Mouse (Mus musculus) thymus, postnatal 10 days (tissue): ENCODE measurements at regions not wholly inside any gene's neighbourhood (a gene's known extent, or its start where the extent isn't known, plus 50 kb on each side); places are given as distances from the start of the nearest gene placed in this dataset.

Experiments used
- DNase-seq, 2 experiments: peaks; one replicate each; pipeline ENCODE4 v3.0.0; 2021; ENCODE audit warnings: low spot score in 2 of 2

DNA sequence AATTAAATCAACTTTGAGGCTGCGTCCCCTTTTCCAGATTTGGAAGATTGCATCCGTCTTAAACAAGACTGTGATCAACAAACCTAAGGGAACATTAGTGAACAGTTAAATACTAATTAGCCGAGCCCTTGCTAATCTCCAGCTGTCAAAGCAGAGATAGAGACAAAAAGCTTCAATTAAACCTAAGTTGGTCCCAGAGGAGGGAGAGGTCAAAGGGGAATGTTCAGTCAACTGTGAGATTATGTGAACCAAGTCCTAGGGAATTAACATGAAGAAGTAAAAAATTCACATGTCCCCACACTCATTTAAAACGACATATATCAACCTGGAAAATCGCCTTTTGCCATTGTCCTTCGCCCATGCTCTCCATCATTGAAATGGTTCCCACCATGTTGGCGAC, 59.7 kb upstream of the Tbx20 start:
- DNase-seq = no peak

DNA sequence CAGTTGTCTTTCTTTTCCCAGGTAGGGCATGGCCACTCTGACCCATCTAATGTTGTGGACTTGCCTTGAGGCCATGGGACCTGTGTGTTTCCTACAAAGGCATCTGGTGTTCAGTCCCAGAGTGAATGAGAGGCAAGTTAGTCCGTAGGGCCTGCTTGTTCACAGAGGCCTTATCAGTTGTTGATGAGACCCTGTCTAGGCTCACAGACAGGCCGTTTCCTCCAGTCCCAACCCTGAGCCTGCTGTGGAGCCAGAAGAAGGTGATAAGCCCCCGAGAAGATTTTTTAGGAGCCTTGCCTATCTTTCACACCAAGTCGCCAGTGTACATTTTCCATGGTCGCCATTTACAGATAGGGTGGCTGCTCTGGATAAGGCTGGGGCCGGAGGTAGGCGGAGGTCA, 74.1 kb upstream of the Tbx20 start:
- no peak for DNase-seq

DNA sequence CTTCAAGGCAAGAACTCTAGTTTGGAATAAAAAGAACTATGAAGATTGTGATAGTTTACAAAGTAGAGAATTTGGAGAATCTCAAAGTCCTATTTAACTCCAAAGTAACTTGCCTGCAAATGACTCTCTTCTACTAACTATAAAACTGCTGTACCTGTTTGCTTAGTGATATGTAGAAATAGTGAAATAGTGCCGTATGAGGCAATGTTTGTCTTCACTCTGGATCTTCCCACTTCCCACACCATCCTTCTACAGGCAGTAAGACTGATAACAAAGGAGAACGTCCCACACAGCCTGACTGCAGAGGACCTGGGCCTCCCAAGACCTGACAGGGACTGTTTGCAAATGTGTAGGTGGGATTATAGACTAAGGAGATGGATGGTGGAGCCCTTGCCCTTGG, 85.4 kb upstream of the Tbx20 start:
- DNase-seq = no peak

DNA sequence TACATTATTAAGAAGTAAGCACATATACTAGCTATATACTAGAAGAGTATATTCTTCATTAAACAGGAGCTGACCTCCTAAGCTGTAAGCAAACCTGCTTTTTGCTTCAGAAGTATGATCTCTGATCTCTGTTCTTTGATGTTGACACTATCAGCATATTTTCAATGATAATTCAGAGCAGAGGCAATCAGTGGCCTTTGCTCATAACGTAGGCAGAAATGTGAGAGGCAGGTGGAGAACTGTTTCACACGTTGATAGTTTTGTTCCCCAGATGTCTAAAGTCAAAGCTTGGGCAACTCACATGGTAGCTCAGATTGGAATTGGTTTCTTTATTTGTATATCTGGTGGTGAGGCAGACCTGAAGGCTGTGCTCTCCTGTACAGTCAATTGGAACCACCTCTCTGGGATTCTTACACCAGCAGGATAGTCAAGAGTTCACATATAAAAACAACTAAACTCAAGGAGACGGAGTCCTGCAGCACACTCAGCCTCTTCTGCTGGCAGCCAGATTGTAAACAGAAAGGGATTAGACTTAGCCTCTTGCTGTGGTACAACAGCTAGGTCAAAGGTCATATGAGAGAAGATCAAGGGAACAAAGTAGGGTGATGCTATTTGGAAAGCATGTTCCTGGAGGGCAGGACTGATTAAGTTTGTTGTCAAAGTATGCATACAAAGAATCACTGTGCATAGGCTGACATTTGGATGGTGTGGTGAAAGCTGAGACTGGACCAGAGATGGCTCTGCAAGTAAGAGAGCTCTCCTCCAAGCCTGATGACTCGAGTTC, 92.5 kb upstream of the Tbx20 start:
- no peak for DNase-seq

DNA sequence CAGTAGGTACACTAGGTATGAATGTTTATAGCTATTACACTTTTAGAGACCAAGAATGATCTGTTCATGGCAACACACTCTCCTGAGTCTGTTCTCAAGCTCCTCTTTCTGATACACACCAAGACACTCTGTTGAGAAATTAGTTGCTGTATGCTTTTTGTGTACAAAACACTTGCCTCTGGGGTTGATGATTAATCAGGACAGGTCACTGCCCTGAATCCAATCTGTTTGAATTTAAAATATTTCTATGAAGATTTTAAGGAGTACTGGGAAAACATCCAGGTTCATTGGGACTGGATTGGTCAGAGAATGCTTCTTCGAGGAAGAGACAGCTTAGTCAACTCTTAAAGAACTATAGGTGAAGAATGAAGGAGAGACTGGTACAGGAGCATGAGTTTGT, 94.6 kb upstream of the Tbx20 start:
- no peak for DNase-seq

DNA sequence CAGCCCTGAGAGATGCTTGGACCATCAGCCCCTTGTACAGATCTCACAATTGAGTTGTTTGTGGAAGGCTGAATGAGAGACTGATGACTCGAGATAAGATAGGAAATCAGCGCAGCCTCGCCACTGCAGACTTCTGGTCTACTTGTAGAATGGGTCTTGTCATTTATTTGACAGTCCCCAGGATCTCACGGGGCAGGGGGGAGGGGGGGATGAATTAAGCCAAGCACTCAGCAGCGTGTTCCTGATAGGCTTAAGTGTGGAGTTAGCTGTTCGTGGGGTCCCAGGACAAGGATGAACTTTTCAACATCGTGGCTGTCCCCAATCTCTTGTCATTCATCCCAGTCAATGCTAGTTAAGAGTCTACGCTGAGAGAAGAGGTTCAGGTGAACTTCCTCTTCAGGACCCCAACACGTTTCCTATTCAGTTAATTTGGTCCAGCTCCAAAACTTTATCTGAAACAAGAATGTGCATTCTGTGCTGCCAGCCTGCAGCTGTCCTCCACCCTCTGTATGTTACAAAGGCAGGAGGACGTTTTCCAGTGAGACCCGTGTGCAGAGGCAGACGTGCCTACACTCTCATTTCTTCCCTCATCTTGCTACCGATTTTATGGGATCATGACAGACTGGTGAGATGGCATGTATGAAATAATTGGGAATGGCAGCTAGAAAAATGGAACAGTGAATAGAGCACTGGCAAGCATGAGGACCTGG, 100.5 kb upstream of the Tbx20 start:
- no peak for DNase-seq

DNA sequence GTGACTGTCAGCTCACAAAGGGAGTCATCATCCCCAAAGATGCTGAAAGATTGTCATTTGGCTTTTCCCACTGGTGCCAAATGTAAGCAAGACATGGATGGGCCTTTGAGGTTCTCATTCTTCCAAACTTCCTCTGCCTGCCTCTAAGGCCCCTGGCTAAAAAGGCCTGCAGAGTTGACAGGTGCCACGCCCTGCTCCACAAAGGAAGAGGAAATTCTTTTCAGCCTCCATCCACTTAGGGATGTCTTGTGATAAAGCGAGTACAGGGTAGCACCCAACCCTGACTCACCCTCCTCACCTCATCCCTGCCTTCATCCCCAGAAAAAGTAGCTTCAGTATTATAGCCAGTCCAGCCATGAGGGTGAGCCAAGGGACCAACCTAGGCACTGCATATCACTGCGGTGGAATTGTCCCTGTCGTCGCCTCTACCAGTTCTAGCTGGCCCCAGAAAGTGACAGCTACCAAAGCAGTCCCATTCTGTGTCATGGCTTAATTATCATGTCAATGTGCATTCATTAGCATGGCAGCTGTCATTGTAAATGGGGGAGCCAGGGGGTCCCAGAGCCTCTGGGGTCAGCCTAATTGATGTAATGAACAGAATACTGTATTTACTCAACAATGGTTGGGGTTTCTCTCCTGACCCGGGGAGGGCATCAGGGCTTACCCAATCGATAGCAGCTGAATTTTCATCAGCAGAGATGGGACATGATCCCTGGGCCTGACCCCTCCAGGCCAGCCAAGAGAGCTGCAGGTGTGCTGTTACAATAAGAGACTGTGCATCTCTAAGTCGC, 104.5 kb upstream of the Tbx20 start:
- no peak for DNase-seq

DNA sequence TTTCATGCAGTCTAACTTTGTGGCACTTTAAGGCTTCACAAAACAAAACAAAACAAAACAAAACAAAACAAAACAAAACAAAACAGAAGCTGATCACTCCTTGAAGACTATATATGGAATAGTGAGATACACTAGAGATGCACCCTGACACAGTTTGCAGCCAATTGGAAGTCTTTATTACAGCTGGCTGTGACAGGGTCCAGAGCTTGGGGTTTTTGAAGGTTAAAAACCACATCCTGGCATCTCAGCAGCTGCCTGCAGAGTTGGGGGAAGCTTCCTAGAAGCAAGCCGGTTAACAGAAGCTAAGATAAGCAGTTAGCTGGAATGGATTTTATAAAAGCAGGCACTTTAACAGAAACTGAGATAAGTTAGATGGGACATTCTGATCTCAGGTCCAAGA, 105.6 kb upstream of the Tbx20 start:
- peak; percentile 11 to 28 for DNase-seq

DNA sequence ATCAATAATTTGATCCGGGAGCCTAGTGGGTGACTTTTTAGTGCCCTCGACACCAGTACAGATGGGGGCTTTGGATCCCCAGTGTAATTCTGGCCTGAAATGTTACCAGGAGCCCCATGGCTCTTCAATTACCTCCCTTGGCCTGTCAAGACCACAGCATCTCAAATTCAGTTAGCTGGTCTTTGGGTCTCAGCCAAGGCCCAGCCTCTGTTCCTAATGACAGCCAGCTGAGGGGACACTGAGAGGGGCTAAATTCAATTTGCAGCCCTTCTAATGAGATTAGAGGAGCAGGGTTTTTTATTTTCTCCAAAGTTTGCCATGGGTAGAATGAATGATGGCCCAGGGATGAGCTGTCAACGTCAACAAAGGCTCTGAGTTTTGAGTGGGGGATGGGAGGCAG, 109.9 kb upstream of the Tbx20 start:
- no peak for DNase-seq

DNA sequence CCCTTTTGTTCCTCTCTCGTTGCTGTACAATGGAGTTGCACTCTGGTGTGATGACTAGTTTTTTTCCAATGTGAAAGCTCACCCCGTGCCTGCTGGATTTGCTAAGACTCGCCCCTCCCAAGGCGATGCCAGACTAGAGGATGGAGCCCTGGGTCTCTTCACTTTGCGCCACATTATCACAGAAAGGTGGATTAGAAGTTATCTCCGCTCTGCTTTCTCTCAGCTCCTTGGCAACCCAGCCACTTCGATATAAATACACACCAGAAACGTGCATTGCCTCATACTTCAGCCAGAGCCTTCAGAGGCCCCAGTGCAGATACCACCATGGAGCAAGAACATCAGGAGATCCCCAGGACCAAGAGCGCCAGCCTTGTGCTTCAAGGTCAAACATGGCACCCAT, 114.2 kb upstream of the Tbx20 start:
- no peak for DNase-seq

DNA sequence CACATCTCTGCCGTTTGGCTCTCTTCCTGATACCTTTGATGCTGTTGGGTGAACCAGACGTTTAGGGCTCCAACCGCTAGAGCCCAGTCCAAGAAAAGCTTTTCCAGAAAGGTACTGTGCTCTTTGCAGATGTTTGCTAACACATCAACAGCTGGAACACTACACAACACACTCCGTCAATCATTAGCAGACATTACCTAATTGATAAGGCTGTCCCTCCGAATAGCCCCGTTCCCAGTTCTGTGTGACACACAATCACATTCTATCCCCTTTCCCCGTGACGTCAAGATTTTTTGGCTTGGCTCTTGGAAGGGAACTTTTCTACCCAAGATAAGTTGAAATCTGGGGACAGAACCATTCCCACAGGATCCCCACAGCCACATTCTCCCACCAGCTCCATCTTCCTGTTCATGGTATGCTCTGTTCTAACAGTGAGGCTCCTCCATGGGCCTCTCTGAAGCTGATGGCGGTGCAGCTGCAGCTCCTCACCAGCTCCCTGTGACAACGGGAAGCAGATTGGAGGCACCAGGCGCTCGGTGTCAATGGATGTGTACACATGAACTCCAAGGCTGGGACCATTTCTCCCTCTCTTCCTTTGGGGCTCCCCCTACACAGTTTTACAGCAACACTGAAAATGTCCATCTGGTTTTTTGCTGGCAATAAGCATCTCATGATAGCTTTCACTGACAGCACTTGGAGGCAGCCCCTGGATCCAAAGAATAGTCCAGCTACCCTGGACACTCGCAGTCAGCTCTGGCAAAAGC, 122.6 kb upstream of the Tbx20 start:
- no peak for DNase-seq

DNA sequence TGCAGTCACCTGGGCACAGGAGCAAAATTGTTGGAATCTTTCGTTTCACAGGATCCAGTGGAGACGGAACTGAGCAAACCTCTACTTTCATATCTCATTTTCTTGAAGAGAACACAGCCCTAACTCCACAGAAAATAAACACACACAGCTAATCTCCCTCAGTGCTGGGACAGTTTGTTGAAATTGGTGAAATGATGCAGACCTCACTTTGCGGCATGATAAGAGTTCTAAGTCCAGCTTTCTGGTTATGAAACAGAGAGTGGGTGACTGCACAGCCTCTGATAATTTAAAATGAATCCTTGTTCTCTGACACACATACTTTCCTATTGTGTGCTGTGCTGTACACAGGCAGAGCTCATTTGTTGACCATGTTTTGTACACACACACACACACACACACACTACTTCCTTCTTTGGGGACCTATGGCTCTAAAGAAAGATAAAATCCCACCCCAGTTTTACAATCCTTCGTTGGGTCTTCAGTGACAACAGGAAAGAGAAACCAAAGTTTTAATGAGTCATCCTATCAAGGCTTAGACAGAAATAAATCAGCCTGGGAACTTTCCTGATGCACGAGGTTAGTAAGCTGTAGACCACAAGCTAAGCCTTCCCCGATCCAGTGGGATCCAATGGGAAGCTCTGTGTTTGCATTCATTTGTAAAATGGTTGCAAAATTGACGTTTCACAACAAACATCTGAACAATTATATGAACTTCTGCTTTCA, 125.3 kb upstream of the Tbx20 start:
- DNase-seq = no peak

DNA sequence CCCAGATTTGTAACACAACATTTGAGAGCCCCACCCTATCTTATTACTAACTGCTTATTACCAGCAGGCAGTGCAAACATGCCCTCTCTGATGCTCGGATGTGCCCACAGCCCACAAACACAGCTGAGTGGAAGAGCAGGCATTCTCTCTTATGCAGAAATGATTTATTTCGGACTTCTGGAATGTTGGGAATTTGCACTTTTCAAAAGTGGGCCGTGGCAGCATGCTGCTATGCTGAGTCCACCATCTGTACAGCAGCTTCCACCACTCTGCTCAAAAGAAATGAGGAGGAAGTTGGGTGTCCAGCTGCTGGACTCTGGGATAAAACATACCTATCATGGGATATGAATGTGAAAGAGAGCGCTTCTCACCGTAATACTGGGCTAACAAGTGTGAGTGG, 129.6 kb upstream of the Tbx20 start:
- no peak for DNase-seq

DNA sequence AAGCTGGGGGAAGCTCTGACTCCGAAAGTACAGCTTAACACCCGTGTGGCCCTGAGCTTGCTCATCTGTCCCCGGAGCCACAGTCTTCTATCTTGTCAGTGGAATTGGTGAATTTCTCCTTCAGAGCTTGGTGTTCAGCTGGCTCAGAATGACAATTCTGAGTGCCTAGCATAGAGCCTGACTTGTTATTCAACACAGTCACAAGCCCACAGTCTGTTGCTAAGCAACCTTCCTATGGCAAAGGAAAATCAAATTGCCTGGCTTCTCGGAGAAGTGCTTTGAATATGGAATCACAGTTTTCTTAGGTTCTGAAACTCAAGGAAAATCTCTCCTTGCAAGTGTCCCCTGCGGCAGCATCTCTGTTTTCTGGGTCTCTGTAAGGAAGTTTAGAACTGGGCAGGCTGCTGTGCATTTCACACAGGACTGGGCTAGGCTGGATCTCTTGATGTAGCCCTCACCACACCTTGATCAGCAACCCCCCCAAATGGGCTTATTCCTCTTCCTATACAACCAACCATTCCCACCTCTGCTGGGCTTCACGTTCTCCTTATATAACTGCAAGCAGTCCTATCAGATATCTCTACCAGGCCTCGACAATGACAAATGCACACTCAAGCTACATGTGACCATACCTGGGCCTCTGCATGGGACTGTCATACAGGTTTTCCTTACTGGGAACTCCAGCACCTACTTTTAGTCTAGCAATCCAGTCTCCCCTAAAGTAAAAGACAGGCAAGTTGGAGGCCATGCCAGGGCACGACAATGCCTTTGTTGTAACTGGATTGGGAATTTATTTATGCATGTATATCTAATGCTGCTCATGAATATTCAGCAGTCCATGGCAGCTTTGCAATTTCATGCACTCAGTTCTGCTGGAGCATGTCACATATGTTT, 135.2 kb upstream of the Tbx20 start:
- DNase-seq = no peak

DNA sequence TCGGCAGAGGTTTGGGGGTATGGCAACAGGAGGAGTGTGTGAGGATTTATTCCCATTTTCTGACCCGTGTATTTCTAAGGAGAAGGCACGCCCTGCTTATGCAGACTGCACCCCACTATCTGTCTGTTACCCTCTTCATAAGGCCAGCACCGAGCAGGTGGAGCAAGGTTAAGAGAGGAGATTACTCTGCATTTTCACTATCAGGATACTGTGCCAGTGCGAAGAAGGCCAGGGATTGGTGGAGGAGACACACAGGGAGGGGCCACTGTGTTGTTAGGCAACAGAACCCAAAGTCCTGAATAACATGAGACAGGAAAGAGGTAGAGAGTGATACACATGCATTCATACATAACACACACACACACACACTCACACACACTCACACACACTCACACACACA, 136.6 kb upstream of the Tbx20 start:
- no peak for DNase-seq

DNA sequence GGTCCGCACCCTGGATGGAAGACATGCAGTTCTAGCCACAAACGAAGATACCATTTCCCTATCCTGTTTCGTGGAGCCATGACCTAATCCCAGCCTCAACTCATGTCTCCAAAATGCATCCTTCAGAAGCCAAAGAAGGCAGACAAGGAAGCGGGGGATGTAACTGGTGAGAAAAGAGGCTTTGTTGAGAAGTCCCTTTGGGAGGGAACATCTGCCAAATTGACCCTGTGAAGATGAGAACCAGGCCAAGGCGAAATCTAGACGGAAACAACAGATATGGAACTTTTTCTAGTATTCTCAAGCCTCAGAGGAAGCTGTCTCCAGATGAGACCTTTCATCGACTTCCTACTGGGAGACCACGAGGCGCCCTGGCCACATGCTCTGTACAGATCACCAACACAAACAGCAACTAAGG, 145.9 kb upstream of the Tbx20 start:
- DNase-seq = no peak

DNA sequence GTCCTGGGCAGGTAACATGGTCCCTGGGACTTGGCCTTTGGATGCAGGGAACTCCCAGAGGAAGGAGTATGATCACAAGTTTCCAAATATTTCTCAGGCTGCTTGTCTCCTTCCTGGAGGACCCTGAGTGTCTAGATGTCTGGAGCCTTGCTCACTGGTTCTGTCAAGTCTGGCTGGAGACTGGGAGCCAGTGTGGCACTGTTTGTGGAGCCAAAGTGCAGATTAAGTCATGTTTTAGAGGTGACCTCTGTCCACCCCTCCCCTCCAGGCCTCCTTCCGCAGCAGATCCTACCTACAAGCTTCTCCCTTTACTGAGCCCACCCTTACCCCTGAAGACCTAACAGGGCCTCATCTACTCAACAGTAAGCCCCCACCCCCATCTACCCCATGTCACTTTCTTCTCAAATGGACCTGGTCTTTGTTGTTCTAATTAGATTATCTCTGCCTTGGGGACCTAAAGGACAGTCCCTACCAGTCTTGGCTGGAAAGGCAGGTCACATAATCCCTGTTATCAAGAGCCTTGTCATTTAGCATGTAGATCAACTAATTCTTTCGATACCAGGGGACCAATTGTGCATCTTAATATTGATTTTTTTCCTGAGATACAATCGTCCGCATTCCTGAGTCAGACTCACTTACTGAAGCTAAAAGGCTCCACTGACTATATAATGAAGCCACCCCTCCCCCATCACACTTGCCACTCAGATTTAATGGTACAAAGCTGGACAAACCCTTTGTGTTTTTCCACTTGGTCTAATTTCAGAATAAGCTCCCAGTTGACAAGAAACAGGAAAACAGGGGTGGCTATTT, 148.2 kb upstream of the Tbx20 start:
- no peak for DNase-seq

DNA sequence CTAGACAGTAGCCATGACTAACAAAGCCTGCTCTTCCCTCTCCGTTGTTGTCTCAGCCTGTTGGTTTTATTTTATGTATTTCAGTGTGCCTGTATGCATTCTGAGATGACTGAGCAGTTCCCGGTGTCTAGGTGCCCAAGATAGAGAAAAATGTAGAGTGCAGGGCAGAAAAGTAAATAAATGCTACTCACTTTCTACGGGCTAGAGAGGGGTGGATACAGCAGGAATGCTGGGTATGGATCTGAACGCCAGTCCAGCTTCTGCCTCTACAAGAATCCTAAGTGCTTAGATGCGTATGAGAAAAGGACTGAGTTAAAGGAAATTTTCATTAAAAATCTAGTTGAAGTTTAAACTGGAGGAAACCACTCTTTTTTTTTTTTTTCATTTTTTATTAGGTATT, 149.4 kb upstream of the Tbx20 start:
- DNase-seq = no peak

DNA sequence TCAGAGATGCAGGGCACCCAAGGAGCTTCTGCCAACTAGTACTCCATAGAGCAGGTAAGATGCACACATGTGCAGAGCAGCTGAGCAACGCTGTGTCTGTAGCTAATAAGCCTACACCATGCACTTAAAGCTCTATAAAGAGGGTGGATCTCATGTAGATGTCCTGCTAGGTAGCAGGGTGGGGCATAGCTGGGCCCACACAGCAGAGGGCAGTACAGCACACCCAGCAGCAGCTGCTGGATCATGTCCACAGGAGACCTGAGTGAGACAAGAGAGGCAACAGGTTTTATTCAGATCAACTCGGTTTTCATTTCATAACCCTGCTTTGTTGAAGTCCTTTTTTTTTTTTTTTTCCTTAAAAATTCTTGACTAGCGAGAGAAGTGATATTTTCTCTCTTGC, 151.5 kb upstream of the Gm10181 start:
- DNase-seq = no peak
